Mouse (Mus musculus) ES-E14 (cell line): ENCODE data around the gene Wdr48. TPM values are rescaled to one million over a fixed set of nuclear protein-coding genes. Genes with fewer than 3 reads are reported as not detected.

Source experiments
- DNase-seq: peaks from one replicate; pipeline ENCODE4 v3.0.0-alpha.2; 2013; ENCODE audit warnings: low read depth, low spot score
- H3K27ac ChIP-seq: 2 replicates; pipeline ENCODE4 v1.5.1; 2012; ENCODE audit warnings: low read depth, mild to moderate bottlenecking, low read length, moderate library complexity, mixed read lengths; ENCODE audit not compliant: poor library complexity, insufficient read depth, severe bottlenecking
- H3K36me3 ChIP-seq: 2 replicates; pipeline ENCODE4 v1.6.1; 2012; ENCODE audit warnings: mild to moderate bottlenecking, low read length, moderate library complexity, mixed read lengths; ENCODE audit not compliant: control insufficient read depth, poor library complexity, insufficient read depth, severe bottlenecking
- H3K4me1 ChIP-seq, 2 experiments: fragments of 150-350 bp in 1 of 2; sonication (generic) in 1 of 2; 2 replicates each; pipeline ENCODE4 v1.6.1; 2012; ENCODE audit warnings: low read length in 2 of 2, mild to moderate bottlenecking in 1 of 2, mixed read lengths in 1 of 2; ENCODE audit not compliant: control insufficient read depth in 2 of 2, insufficient read depth in 2 of 2, poor library complexity in 1 of 2
- H3K4me3 ChIP-seq, 2 experiments: fragments of 150-350 bp in 1 of 2; sonication (generic) in 1 of 2; 2 replicates each; pipeline ENCODE4 v1.5.1; 2012; ENCODE audit warnings: low read length in 2 of 2, low read depth in 1 of 2, mild to moderate bottlenecking in 1 of 2, mixed read lengths in 1 of 2; ENCODE audit not compliant: insufficient read depth in 1 of 2, poor library complexity in 1 of 2, severe bottlenecking in 1 of 2
- H3K9ac ChIP-seq: 2 replicates; pipeline ENCODE4 v1.6.1; 2012; ENCODE audit warnings: low read depth, mild to moderate bottlenecking, low read length, mixed read lengths; ENCODE audit not compliant: poor library complexity, insufficient read depth, severe bottlenecking
- H3K9me3 ChIP-seq: fragments of 150-350 bp; sonication (generic); 2 replicates; pipeline ENCODE4 v1.6.1; 2012; ENCODE audit warnings: low read depth, mild to moderate bottlenecking, low read length; ENCODE audit not compliant: control insufficient read depth, insufficient read depth
- CHD2 ChIP-seq: IDR thresholded peaks from 2 replicates; pipeline ENCODE4 v1.6.1; 2014; ENCODE audit warnings: mild to moderate bottlenecking, low read depth, low read length, inconsistent platforms
- HCFC1 ChIP-seq: IDR thresholded peaks from 2 replicates; pipeline ENCODE4 v1.6.1; 2012; ENCODE audit warnings: low read length, inconsistent platforms, borderline replicate concordance; ENCODE audit not compliant: insufficient read depth
- MAFK ChIP-seq: IDR thresholded peaks from 2 replicates; pipeline ENCODE4 v1.6.1; 2014; ENCODE audit warnings: mild to moderate bottlenecking, low read depth, low read length, inconsistent platforms; ENCODE audit not compliant: insufficient read depth
- ZC3H11A ChIP-seq: IDR thresholded peaks from 2 replicates; pipeline ENCODE4 v1.6.1; 2012; ENCODE audit warnings: low read depth, mild to moderate bottlenecking, inconsistent platforms, low read length, borderline replicate concordance
- ZNF384 ChIP-seq: IDR thresholded peaks from 2 replicates; pipeline ENCODE4 v1.6.1; 2012; ENCODE audit warnings: low read depth, low read length, inconsistent platforms
- in situ Hi-C, 2 experiments: fragments of 600-800 bp; cut with MboI; formaldehyde crosslinking; loops; one replicate each; pipeline ENCODE4 v1.15.1; 2025; ENCODE audit warnings: low sequenced_read_pairs in 2 of 2, inconsistent platforms in 1 of 2; ENCODE audit not compliant: unreplicated experiment in 2 of 2
- total RNA-seq: library from RNA; depleted of rRNA; stranded (reverse); fragments of 300-350 nt; gene quantifications from 2 replicates; pipeline ENCODE4 v1.2.3, GENCODE M21; 2012

The Wdr48 gene
- total RNA-seq, 1 experiment: 33.8 TPM

- in situ Hi-C loops: no loop called here
- TF ChIP-seq ZC3H11A: no peak
- TF ChIP-seq ZNF384: no peak
- TF ChIP-seq CHD2: no peak
- TF ChIP-seq MAFK: no peak
- TF ChIP-seq HCFC1: no peak
- Histone ChIP-seq H3K9ac (no peak overlapping the region), H3K36me3 (no peaks in the 10 kb centered on the region), H3K4me3 (no peak overlapping the region), H3K9me3 (no peaks in the 10 kb centered on the region), H3K27ac (no peak overlapping the region), H3K4me1 (peaks cover 0 to 18% of the 10 kb centered on the region in 2 experiments; a peak in 2 of 4 replicates)
- peak; percentile 59 for DNase-seq
Observed at GRCm38 (mm10) chr9:119945173-119945900, 50.7 kb downstream of the Wdr48 start.

GRCm38 (mm10) chr9:119948804-119949203 lies 54.1 kb downstream of the Wdr48 start:
- Histone ChIP-seq H3K9ac (no peak overlapping the region), H3K4me1 (0 out of 4 replicates have a peak, but pooled peaks cover 0 to under 1% of the 10 kb centered on the region in 2 experiments), H3K27ac (no peak overlapping the region), H3K9me3 (no peaks in the 10 kb centered on the region), H3K36me3 (no peaks in the 10 kb centered on the region), H3K4me3 (no peak overlapping the region)
- DNase-seq: no peak
- in situ Hi-C loops: no loop called here
- TF ChIP-seq ZNF384: no peak
- no peak for TF ChIP-seq HCFC1
- no peak for TF ChIP-seq ZC3H11A
- TF ChIP-seq CHD2: no peak
- TF ChIP-seq MAFK: no peak

DNA sequence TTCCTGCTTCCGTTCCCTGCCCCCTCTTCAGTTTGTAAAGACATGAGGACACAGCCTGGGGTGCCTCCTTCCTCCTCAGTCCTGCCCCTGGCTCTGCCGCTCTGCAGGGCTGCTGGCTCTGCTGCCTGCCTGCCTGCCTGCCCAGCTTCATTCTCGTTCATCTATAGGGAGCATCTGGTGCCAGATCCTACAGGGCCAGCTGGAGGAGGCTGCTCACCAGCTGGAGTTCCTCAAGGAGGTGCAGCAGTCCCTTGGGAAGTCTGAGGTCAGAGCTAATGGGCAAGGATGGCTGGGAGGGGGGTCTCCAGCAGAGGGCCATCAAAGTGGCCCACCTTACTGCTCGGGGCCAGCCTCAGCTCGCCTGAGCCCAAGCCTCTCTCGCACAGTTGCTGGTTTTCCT lies 55.8 kb downstream of the Wdr48 start:
- no peaks in the 10 kb centered on the region for H3K36me3 ChIP-seq
- H3K9me3 ChIP-seq: no peaks in the 10 kb centered on the region
- H3K9ac ChIP-seq: no peak overlapping the region
- H3K4me3 ChIP-seq: no peak overlapping the region
- no peak overlapping the region for H3K27ac ChIP-seq
- H3K4me1 ChIP-seq: 0 out of 4 replicates have a peak, but pooled peaks cover 0 to 2% of the 10 kb centered on the region in 2 experiments
- in situ Hi-C loops: no loop called here
- no peak for TF ChIP-seq MAFK
- TF ChIP-seq ZC3H11A: no peak
- TF ChIP-seq ZNF384: no peak
- TF ChIP-seq CHD2: no peak
- TF ChIP-seq HCFC1: no peak
- no peak for DNase-seq

GRCm38 (mm10) chr9:119951388-119951787 lies 56.7 kb downstream of the Wdr48 start:
- H3K4me1 ChIP-seq: 0 out of 4 replicates have a peak, but pooled peaks cover 0 to 2% of the 10 kb centered on the region in 2 experiments
- H3K36me3 ChIP-seq: no peaks in the 10 kb centered on the region
- H3K4me3 ChIP-seq: no peak overlapping the region
- H3K27ac ChIP-seq: no peak overlapping the region
- in situ Hi-C loops: no loop called here
- TF ChIP-seq ZC3H11A (no peak), ZNF384 (no peak), CHD2 (no peak), MAFK (no peak), HCFC1 (no peak)
- H3K9me3 ChIP-seq: no peaks in the 10 kb centered on the region
- no peak for DNase-seq
- H3K9ac ChIP-seq: no peak overlapping the region

- Histone ChIP-seq H3K9me3 (no peaks in the 10 kb centered on the region), H3K9ac (no peak overlapping the region), H3K27ac (no peak overlapping the region), H3K4me1 (peaks cover 5 to 28% of the 10 kb centered on the region in 2 experiments), H3K36me3 (no peaks in the 10 kb centered on the region), H3K4me3 (no peak overlapping the region)
- in situ Hi-C loops: no loop called here
- no peak for DNase-seq
- TF ChIP-seq HCFC1 (no peak), MAFK (no peak), CHD2 (no peak)
Observed at GRCm38 (mm10) chr9:119958835-119959234, 64.2 kb downstream of the Wdr48 start.
